ENCODE assay signal across 14 mouse cellular contexts in genomic region chr2:115250019-115250807, GRCm38 (mm10).
DNase-seq lines count a peak whose midpoint lies in the region; ATAC-seq and TF ChIP-seq lines count a peak whose summit lies in the region.
"Had no signal": no experiment of that assay in that cellular context is flagged by ENCODE, and none has a peak within 500 bp of the region (broad histone marks: within the 10 kb centered on the region; RNA-seq: fewer than 3 reads in every experiment).

No protein-coding gene starts in this region.

- H3K36me3 ChIP-seq in hindbrain, postnatal 0 days (ENCODE audit: insufficient read depth, low read length), result no peaks in the 10 kb centered on the region
- H3K36me3 ChIP-seq in hindbrain, embryonic 13.5 days, result no peaks in the 10 kb centered on the region
- H3K36me3 ChIP-seq in lung, embryonic 15.5 days, result no peaks in the 10 kb centered on the region
- no peaks in the 10 kb centered on the region for H3K36me3 ChIP-seq in embryonic facial prominence, embryonic 10.5 days (replicated peaks)
- no peaks in the 10 kb centered on the region for H3K36me3 ChIP-seq in stomach, embryonic 15.5 days
- H3K36me3 ChIP-seq: heart, embryonic 15.5 days had no signal

- no peak for TF ChIP-seq CTCF in hindbrain, postnatal 0 days (IDR thresholded peaks at IDR 0.05; ENCODE audit: low read depth)
- TF ChIP-seq CTCF in layer of hippocampus, adult 2 months (conservative IDR thresholded peaks at IDR 0.05), result no peak

- H3K4me1 ChIP-seq in hindbrain, postnatal 0 days (ENCODE audit: insufficient read depth, low read length), result no peaks in the 10 kb centered on the region
- no peaks in the 10 kb centered on the region for H3K4me1 ChIP-seq in hindbrain, embryonic 13.5 days (replicated peaks)
- H3K4me1 ChIP-seq in lung, embryonic 15.5 days, result peaks cover 14% of the 10 kb centered on the region
- H3K4me1 ChIP-seq in embryonic facial prominence, embryonic 10.5 days, result peaks cover 9% of the 10 kb centered on the region
- 0 out of 2 replicates have a peak, but pooled peaks cover 8% of the 10 kb centered on the region for H3K4me1 ChIP-seq in stomach, embryonic 15.5 days
- H3K4me1 ChIP-seq: heart, embryonic 15.5 days had no signal

- no peak overlapping the region for H3K4me2 ChIP-seq in hindbrain, postnatal 0 days (ENCODE audit: low read depth, low read length)
- H3K4me2 ChIP-seq in hindbrain, embryonic 13.5 days, result no peak overlapping the region
- no peak overlapping the region for H3K4me2 ChIP-seq in lung, embryonic 15.5 days
- H3K4me2 ChIP-seq in stomach, embryonic 15.5 days, result no peak overlapping the region
- H3K4me2 ChIP-seq: heart, embryonic 15.5 days had no signal

- H3K9me3 ChIP-seq in hindbrain, postnatal 0 days (ENCODE audit: low read length), result no peaks in the 10 kb centered on the region
- no peaks in the 10 kb centered on the region for H3K9me3 ChIP-seq in hindbrain, embryonic 13.5 days
- H3K9me3 ChIP-seq in lung, embryonic 15.5 days, result no peaks in the 10 kb centered on the region
- no peaks in the 10 kb centered on the region for H3K9me3 ChIP-seq in embryonic facial prominence, embryonic 10.5 days
- H3K9me3 ChIP-seq in stomach, embryonic 15.5 days, result no peaks in the 10 kb centered on the region
- H3K9me3 ChIP-seq: heart, embryonic 15.5 days had no signal

- H3K9ac ChIP-seq in hindbrain, postnatal 0 days (replicated peaks; ENCODE audit: low read length), result no peak overlapping the region
- no peak overlapping the region for H3K9ac ChIP-seq in hindbrain, embryonic 13.5 days
- no peak overlapping the region for H3K9ac ChIP-seq in lung, embryonic 15.5 days
- H3K9ac ChIP-seq in stomach, embryonic 15.5 days, result no peak overlapping the region
- H3K9ac ChIP-seq: heart, embryonic 15.5 days had no signal

- H3K27ac ChIP-seq in hindbrain, postnatal 0 days, result no peak overlapping the region
- no peak overlapping the region for H3K27ac ChIP-seq in hindbrain, embryonic 13.5 days
- peak overlapping the region; percentile 50 for H3K27ac ChIP-seq in lung, embryonic 15.5 days
- H3K27ac ChIP-seq in embryonic facial prominence, embryonic 10.5 days (replicated peaks), result peak overlapping the region; percentile 37
- peak overlapping the region; percentile 51; the same call in 1 of the 2 replicates for H3K27ac ChIP-seq in stomach, embryonic 15.5 days
- no peak overlapping the region for H3K27ac ChIP-seq in layer of hippocampus, adult 2 months
- H3K27ac ChIP-seq: heart, embryonic 15.5 days had no signal

- no peak overlapping the region for H3K4me3 ChIP-seq in hindbrain, postnatal 0 days (ENCODE audit: low read length)
- no peak overlapping the region for H3K4me3 ChIP-seq in hindbrain, embryonic 13.5 days
- no peak overlapping the region for H3K4me3 ChIP-seq in lung, embryonic 15.5 days
- no peak overlapping the region for H3K4me3 ChIP-seq in embryonic facial prominence, embryonic 10.5 days
- H3K4me3 ChIP-seq in stomach, embryonic 15.5 days (replicated peaks), result no peak overlapping the region
- H3K4me3 ChIP-seq in layer of hippocampus, adult 2 months, result no peak overlapping the region
- H3K4me3 ChIP-seq: heart, embryonic 15.5 days had no signal

- peak; percentile 12 for DNase-seq in hindbrain, postnatal 0 days (ENCODE audit: low spot score)
- DNase-seq in lung, postnatal 4 days, result no peak
- DNase-seq in embryonic facial prominence, embryonic 10.5 days (ENCODE audit: low spot score), result no peak
- DNase-seq in urinary bladder, adult 18-20 months (ENCODE audit: low spot score in 2 of 2), result no peak
- DNase-seq in layer of hippocampus, adult 2 months (ENCODE audit: low spot score in 2 of 2), result no peak
- DNase-seq: cerebellum, postnatal 36 days; gastrocnemius, postnatal 36 days; layer of hippocampus, adult 9-11 months; left cerebral cortex, postnatal 4 days had no signal

- WGBS in hindbrain, postnatal 0 days, result 58% methylated on average over 5 of the region's 5 CpGs
- 65% methylated on average over 5 of the region's 5 CpGs for WGBS in hindbrain, embryonic 13.5 days
- 31% methylated on average over 5 of the region's 5 CpGs for WGBS in lung, embryonic 15.5 days
- 69% methylated on average over 5 of the region's 5 CpGs for WGBS in embryonic facial prominence, embryonic 10.5 days
- 27% methylated on average over 5 of the region's 5 CpGs for WGBS in stomach, embryonic 15.5 days

- ATAC-seq in hindbrain, postnatal 0 days, result no peak
- no peak for ATAC-seq in hindbrain, embryonic 13.5 days (ENCODE audit: low FRiP score)
- ATAC-seq in lung, embryonic 15.5 days (ENCODE audit: borderline replicate concordance, extremely low read depth, low FRiP score, low TSS enrichment), result peak; percentile 82; the same call in 1 of the 2 replicates
- no peak for ATAC-seq in stomach, embryonic 15.5 days (ENCODE audit: insufficient read depth, low FRiP score, low read depth)
- ATAC-seq: hindbrain, embryonic 16.5 days had no signal

- H3K27me3 ChIP-seq in hindbrain, postnatal 0 days (ENCODE audit: insufficient read depth, low read length), result no peaks in the 10 kb centered on the region
- no peaks in the 10 kb centered on the region for H3K27me3 ChIP-seq in hindbrain, embryonic 13.5 days
- H3K27me3 ChIP-seq in lung, embryonic 15.5 days, result no peaks in the 10 kb centered on the region
- no peaks in the 10 kb centered on the region for H3K27me3 ChIP-seq in embryonic facial prominence, embryonic 10.5 days (replicated peaks; ENCODE audit: low read depth, poor library complexity, severe bottlenecking)
- H3K27me3 ChIP-seq in stomach, embryonic 15.5 days (replicated peaks), result no peaks in the 10 kb centered on the region
- H3K27me3 ChIP-seq: heart, embryonic 15.5 days had no signal

Comparison
In these comparisons a context has a peak if more than half of its experiments do, and no peak if none do; other contexts are left out.
1. H3K27ac ChIP-seq: peak in lung, embryonic 15.5 days (single experiment), embryonic facial prominence, embryonic 10.5 days (single experiment) and stomach, embryonic 15.5 days (single experiment); none in hindbrain, postnatal 0 days (single experiment), hindbrain, embryonic 13.5 days (single experiment) and layer of hippocampus, adult 2 months (single experiment).